7 mouse cellular contexts compared by ENCODE assay signal in genomic region chr3:94953764-94954616, GRCm38 (mm10). TPM values are rescaled to one million over a fixed set of nuclear protein-coding genes. Genes with fewer than 3 reads are reported as not detected.
A peak's percentile ranks its signal among the peaks of the same experiment; 100 is the strongest.
DNase-seq lines count a peak whose midpoint lies in the region; ATAC-seq lines count a peak whose summit lies in the region.

TSS of gene Rfx5 (plus strand) at chr3:94954075.

- H3K27ac ChIP-seq in embryonic facial prominence, embryonic 12.5 days: peak within 1 kb of the TSS; percentile 95
- peak within 1 kb of the TSS; percentile 84 for H3K27ac ChIP-seq in limb, embryonic 11.5 days (replicated peaks; ENCODE audit: low read depth, low read length)
- H3K27ac ChIP-seq in midbrain, embryonic 14.5 days (replicated peaks; ENCODE audit: low read depth, low read length): peak within 1 kb of the TSS; percentile 88

- peaks cover 39% of the 10 kb centered on the region for H3K36me3 ChIP-seq in embryonic facial prominence, embryonic 12.5 days
- peaks cover 6% of the 10 kb centered on the region for H3K36me3 ChIP-seq in limb, embryonic 11.5 days (ENCODE audit: control insufficient read depth, insufficient read depth, low read length)
- peaks cover 33% of the 10 kb centered on the region for H3K36me3 ChIP-seq in midbrain, embryonic 14.5 days (ENCODE audit: control insufficient read depth, insufficient read depth, low read length)

- ATAC-seq in embryonic facial prominence, embryonic 12.5 days (ENCODE audit: insufficient number of reproducible peaks, insufficient read depth, low FRiP score, low TSS enrichment): peak; percentile 95
- peak; percentile 96 for ATAC-seq in limb, embryonic 11.5 days (ENCODE audit: insufficient number of reproducible peaks, low FRiP score, low TSS enrichment, low read depth)
- ATAC-seq in midbrain, embryonic 14.5 days (ENCODE audit: low FRiP score, low TSS enrichment): peak; percentile 97

- under 1% methylated on average over 50 of the region's 50 CpGs for WGBS in embryonic facial prominence, embryonic 12.5 days
- WGBS in limb, embryonic 11.5 days: under 1% methylated on average over 50 of the region's 50 CpGs
- under 1% methylated on average over 50 of the region's 50 CpGs for WGBS in midbrain, embryonic 14.5 days

- peak within 1 kb of the TSS; percentile 47 for H3K4me2 ChIP-seq in embryonic facial prominence, embryonic 12.5 days (replicated peaks)
- peak within 1 kb of the TSS; percentile 52 for H3K4me2 ChIP-seq in limb, embryonic 11.5 days (ENCODE audit: low read depth, severe bottlenecking)
- peak within 1 kb of the TSS; percentile 53 for H3K4me2 ChIP-seq in midbrain, embryonic 14.5 days (ENCODE audit: low read length)

- no peaks in the 10 kb centered on the region for H3K27me3 ChIP-seq in embryonic facial prominence, embryonic 12.5 days
- H3K27me3 ChIP-seq in limb, embryonic 11.5 days (ENCODE audit: control insufficient read depth, insufficient read depth, low read length): no peaks in the 10 kb centered on the region
- no peaks in the 10 kb centered on the region for H3K27me3 ChIP-seq in midbrain, embryonic 14.5 days (ENCODE audit: control insufficient read depth, insufficient read depth, low read length)

- no peaks in the 10 kb centered on the region for H3K9me3 ChIP-seq in embryonic facial prominence, embryonic 12.5 days
- no peaks in the 10 kb centered on the region for H3K9me3 ChIP-seq in limb, embryonic 11.5 days (ENCODE audit: control insufficient read depth, low read length)
- H3K9me3 ChIP-seq in midbrain, embryonic 14.5 days (ENCODE audit: control insufficient read depth, low read length): no peaks in the 10 kb centered on the region

- H3K4me3 ChIP-seq in embryonic facial prominence, embryonic 12.5 days: peak within 1 kb of the TSS; percentile 69
- peak within 1 kb of the TSS; percentile 60 for H3K4me3 ChIP-seq in limb, embryonic 11.5 days (ENCODE audit: low read depth, low read length)
- H3K4me3 ChIP-seq in midbrain, embryonic 14.5 days (replicated peaks; ENCODE audit: low read depth, low read length): peak within 1 kb of the TSS; percentile 57

- peak within 1 kb of the TSS; percentile 79 for H3K9ac ChIP-seq in embryonic facial prominence, embryonic 12.5 days
- peak within 1 kb of the TSS; percentile 80 for H3K9ac ChIP-seq in limb, embryonic 11.5 days (ENCODE audit: low read length)
- H3K9ac ChIP-seq in midbrain, embryonic 14.5 days (replicated peaks; ENCODE audit: low read length): peak within 1 kb of the TSS; percentile 76

- H3K4me1 ChIP-seq in embryonic facial prominence, embryonic 12.5 days: peaks cover 9% of the 10 kb centered on the region; the same call in 1 of the 2 replicates
- H3K4me1 ChIP-seq in limb, embryonic 11.5 days (ENCODE audit: control insufficient read depth, insufficient read depth, low read length): peaks cover 11% of the 10 kb centered on the region; the same call in 1 of the 2 replicates
- H3K4me1 ChIP-seq in midbrain, embryonic 14.5 days (ENCODE audit: control insufficient read depth, insufficient read depth, low read length): peaks cover 15% of the 10 kb centered on the region

- peak; percentile 87 for DNase-seq in adrenal gland, postnatal 25 days
- peak; percentile 100 for DNase-seq in heart, adult 11 months
- DNase-seq in kidney, adult 18-20 months: peak; percentile 90
- DNase-seq in limb, embryonic 11.5 days (ENCODE audit: low spot score): peak; percentile 92
- DNase-seq in midbrain, embryonic 14.5 days: peak; percentile 96
- DNase-seq in spleen, adult 18-20 months: peak; percentile 84 to 85

RNA-seq across cellular contexts. Expression of gene Rfx5, which starts in this region (rescaled TPM):
- total RNA-seq in adrenal gland, postnatal 25 days (2021): 27.5 and 36.2 TPM in 2 replicates
- 12.0 and 13.3 TPM in 2 replicates for polyA plus RNA-seq in embryonic facial prominence, embryonic 12.5 days (2016; fragmentation: Nextera tagmentation; extraction: Ambion mirVana)
- 13.3 and 13.7 TPM in 2 replicates for polyA plus RNA-seq in limb, embryonic 11.5 days (2014; fragmentation: Nextera tagmentation; extraction: Ambion mirVana)
- 8.3 and 8.6 TPM in 2 replicates for polyA plus RNA-seq in midbrain, embryonic 14.5 days (2014; fragmentation: Nextera tagmentation; extraction: Ambion mirVana)

Comparison
In these comparisons a context has a peak if more than half of its experiments do, and no peak if none do; other contexts are left out.
1. Peak in every context shown above with its lines: DNase-seq, ATAC-seq, H3K4me3 ChIP-seq and H3K27ac ChIP-seq.